Mouse (Mus musculus) layer of hippocampus, adult 18-20 months (tissue): ENCODE data around the gene Por. TPM values are rescaled to one million over a fixed set of nuclear protein-coding genes. Genes with fewer than 3 reads are reported as not detected.

Source experiments
- DNase-seq, 2 experiments: peaks; one replicate each; pipeline ENCODE4 v3.0.0; 2022; ENCODE audit warnings: low spot score in 2 of 2
- long read RNA-seq: library from polyadenylated mRNA; stranded (forward); transcript quantifications from one replicate; pipeline ENCODE4 v2.0.0, GENCODE M21; 2021
- total RNA-seq, 2 experiments: library from RNA; stranded (reverse); gene quantifications; 2 replicates each; pipeline ENCODE4 v1.2.3; 2021

Gene Por
- total RNA-seq = 100 to 1,000 TPM; 102 to 109 TPM
- long read RNA-seq, transcript Por-201 (16 exons, 2,636 nt) = major isoform, 61 of 87 reads
- long read RNA-seq, partial matches to known transcripts = 15 of 87 reads
- long read RNA-seq, other reads (novel, unspliced or antisense) = 11 of 87 reads

DNA sequence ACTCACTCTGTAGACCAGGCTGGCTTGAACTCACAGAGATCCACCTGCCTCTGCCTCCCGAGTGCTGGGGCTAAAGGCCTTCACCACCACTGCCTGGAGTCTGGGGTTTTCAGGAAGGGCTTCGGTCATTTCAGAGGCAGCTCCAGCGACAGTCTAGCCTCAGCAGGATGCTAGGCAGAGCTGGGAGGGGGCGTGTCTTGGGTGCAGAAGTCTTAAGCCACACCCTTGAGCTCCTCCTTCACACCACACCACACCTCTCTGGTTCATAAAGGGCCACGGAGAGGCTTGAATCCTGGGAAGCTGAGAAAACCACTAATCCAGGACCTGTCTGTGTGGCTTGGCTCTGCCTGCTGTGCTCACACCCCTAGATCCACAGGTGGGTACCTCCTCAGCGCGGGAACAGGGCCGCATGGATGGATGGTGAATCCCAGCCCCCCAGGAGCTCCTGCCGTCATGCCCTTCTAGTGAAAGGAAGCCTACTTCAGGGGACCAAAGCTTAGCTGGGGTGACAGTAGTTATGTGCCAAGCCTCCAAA is at the start of gene Por:
TSS of gene Por (plus strand) at position 293 of the 535 bp plus-strand sequence.
- DNase-seq = no peak

DNA sequence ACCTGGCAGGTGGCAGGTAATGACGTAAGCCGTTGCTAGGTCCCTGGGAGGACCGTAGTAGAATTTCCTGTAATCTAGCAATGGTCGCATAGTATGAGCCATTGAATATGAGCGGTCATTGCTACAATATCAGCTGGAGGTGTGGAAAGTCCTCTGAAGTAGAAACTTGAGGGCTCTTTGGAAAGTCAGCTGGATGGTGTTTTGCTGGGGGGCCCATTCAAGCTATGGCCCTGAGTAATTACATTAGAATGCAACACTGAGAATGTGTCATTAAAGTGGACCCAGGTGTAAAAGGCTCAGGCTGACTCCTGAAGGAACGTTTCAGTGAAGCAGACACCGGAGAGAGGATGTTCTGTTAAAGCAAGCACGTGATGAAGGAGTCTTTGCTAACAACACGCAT is 49.3 kb upstream of the Por start:
- no peak for DNase-seq

DNA sequence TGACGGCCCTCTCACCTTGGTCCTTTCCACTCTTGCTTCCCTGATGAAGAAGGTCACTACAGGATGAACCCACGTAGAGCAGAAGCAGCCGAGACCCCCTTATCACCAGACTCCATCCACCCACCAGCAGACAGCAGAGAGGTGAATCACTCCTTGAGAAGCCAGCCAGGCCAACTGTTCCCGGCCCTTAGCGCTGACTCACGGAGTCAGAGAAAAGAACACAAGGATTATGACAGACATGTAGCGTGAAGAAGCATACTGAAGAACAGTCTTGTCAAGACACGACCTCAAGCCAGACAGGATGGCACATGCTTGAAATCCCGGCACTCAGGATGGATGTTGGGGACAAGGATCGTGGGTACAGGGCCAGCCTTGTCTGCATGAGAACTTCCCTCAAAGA is 48.1 kb upstream of the Por start:
- peak in 1 of 2 experiments; percentile 28 for DNase-seq

DNA sequence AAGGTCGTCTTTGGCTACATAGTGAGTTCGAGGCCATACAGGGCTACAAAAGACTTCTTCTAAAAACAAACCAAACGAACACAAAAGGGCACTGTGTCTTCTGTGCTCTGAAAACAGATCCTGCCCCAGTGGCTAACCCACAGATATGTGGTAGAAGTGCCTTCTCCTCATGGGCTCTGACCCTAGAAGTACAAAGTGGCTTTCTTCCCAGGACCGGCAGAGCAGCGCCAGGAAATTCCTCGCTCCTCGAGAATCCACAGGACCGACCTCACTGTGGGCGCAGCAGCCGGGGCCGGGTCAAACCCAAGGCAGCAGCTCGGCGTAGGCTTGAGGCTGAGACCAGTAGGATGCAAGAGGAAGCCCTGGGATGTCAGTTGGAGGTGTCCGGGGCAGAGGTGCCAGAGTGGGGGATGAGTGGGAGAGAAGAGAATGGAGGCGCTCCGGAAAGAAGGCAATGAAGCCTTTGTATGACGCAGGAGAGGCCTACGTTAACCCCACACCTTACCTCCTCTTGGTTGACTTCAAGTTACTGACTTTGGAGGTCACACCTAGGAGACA is 46.7 kb upstream of the Por start:
- no peak for DNase-seq

DNA sequence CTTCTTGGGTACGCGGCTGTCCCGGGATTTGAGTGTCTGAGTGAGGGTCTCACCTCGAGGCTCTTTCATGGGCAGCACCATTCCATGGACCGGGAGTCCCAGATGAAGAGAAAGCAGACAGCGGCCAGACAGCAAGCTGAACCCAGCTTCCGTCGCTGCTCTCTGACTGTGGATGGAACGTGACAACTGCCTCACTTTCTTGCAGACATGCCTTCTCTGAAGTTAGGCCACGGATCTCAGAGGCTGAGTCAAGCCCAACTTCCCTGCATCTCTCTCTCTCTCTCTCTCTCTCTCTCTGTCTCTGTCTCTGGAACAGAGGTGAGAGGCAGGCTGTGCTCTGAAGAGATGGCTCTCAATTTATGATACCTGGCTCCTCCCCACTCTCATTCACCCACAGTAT is 40.9 kb upstream of the Por start:
- DNase-seq = no peak

DNA sequence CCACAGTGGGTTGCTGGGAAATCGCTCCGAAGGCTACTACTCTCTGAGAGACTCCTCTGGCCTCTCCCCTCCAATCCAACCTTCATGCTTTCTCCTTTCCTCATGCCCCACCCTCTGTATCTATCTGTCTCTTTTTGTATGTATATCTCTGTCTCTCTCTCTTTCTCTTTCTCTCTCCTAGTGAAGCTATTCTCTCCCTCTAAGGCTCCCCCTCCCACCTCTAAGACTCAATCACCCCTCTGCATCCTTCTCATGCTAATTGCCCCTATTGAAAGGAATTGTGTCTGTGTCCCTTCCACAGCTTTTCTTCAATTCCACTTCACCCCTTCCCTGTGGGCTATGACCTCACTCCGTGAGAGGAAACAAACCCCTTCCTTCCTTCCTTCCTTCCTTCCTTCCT is 40.4 kb upstream of the Por start:
- DNase-seq = no peak

DNA sequence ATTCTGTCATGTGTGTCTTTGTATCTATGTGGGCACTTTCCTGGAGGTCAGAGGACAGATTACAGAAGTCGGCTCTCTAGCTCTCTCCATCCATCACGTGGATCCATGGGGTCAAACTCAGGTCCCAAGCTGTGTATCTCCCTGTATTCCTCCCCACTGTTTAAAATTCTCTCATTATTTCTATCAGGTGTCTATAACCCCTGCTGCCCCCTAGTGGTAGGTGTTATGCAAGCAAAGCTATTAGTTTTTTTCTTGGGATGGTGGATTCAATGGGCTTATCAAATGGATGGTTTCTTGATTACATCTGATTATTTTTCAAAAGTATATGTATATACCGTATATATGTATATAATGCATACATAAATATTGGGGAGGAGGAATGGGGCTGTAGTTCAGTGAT is 39.2 kb upstream of the Por start:
- DNase-seq = peak; percentile 22 to 75

DNA sequence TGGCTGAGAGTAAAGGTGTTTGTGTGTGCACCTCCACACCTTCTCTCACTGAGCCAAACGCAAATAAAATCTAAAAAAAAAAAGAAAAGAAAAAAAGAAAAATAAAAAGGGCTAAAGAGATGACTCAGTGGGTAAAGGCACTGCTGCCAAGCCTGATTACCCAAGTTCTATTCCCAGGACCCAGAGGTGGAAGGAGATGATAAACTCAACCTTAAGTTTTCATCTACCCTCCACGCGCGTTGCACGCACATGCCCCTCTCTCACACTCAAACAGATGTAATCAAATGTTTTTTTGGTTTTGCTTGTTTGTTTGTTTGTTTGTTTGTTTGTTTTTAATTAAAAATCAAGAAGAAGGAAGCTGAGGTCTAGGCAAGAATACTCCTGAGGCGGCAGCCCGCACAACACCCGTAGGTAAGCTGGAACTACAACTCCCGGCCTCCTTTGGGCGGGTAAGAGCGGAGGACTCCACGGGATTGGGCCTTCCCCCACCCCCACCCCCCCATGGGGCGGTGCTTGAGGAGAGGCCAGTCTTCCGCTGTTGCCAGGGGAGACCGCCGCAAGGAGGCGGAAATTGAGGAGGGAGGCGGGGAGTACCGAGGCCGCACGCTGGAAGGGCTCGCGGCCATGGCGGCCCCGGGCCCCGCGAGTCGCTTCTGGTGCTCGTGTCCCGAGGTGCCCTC is 37.6 kb upstream of the Por start, which contains the start of gene Rhbdd2:
TSS of gene Rhbdd2 (plus strand) at position 502 of the 680 bp plus-strand sequence.
- peak; percentile 94 to 96 for DNase-seq

DNA sequence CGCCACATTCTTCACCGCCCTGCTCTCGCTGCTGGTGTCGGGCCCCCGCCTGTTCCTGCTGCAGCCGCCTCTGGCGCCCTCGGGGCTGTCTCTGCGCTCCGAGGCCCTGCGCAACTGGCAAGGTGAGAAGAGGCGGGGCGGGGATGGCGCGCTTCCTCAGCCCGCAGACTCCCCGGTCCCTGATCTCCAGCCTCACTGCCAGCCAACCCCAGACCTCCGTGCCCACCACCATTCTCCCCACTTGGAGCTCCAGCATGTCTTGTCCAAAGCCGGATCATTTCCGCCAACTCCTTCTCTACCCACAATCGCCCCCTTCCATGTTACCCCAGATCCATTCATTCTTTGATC is 37.1 kb upstream of the Por start:
- no peak for DNase-seq

DNA sequence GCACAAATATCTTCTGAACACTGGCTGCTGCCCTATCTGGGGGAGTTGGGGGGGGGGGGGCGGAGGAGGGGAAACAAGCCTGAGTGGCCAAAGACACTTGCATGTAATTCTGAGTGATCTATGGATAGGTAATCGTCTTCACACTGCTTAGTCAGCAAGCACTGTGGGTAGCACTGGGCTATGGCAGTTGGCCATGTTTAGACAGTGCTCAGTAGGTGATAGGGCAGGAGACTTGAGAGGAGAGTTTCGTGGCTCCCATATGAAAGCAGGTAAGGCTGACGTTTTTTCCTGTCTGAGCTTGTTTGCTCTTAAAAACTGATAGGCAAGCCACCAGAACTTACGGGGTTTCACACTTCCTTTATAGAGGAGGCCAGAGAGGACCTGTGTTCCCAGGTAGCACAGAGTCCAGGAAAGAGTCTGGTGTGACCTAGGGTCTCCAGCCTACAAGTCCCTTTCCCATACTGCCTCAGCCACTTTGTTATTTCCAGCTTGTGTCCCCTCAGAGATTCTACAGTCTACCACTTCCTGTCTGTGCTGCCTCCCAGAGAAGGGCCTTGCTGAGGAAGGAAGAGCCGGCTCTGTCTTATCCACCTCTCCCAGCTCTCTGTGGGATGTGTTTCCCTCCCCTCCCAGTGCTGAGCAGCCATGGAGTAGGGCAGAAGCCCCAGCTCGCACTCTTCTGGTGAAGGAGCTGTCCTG is 29.9 kb upstream of the Por start:
- no peak for DNase-seq

DNA sequence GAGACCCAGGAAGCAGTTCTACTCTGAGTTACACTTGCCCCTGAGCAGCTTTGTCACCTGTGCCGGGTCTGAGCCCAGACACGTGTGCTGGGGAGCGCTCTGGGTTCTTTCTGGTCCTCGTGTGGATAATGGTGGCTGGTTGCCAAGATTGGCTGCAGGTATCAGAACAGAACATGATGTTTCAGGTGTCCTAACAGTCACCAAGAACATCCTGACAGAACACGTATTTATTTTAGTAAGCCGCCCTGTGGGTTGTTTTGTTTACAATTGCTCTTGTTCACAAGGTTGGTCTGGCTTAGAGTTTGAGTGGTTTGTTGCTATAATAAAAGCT is 29.4 kb upstream of the Por start:
- DNase-seq = no peak

DNA sequence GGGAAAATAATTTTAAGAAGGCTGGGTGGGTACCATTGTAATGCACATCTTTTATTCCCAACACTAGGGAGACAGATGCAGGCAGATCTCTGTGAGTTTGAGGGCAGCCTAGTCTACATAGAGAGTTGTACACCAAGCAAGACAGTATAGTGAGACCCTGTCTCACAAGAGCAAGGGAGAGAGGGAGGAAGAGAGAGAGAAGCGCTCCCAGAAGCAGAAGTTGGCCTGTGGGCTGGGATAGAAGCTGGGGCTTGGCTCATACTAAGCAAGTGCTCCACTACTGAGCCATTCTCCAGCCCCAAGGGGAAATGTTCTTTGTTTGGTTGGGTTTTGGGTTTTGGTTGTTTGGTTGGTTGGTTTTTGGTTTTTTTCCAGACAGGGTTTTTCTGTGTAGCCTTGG is 28.8 kb upstream of the Por start:
- no peak for DNase-seq

DNA sequence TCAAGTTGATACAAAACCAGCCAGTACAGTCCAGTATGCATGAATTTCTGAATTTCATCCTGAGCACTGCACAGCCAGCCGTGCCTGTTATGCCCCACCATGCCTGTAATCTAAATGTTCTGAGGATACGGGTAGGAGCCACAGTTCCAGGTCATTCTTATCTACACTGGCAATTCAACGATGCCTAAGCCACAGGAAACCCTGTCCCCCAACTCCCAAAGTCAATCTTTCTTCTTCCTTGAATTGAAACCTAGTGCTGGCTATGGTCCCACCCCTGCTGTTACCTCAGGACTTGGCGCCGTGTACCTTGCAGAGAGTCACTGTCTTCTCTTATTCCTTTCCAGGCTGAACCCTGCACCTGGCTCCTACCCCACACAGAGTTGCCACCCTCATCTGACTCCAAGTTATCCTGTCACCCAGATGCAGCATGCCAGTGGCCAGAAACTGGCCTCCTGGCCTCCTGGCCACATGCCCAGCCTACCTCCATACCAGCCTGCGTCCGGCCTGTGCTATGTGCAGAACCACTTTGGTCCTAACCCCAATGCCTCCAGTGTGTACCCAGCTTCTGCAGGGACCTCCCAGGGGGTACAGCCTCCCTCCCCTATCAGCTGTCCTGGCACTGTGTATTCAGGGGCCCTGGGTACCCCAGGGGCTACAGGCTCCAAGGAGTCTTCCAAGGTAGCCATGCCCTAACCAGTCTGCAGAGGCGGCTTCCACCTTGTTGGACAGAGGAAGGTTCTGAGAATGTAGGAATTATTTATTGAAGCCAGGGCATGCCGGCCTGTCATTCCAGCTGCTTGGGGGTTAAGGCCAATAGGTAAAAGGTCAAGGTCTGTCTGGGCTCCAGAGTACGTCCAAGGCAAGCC is 26.9 kb upstream of the Por start:
- no peak for DNase-seq

DNA sequence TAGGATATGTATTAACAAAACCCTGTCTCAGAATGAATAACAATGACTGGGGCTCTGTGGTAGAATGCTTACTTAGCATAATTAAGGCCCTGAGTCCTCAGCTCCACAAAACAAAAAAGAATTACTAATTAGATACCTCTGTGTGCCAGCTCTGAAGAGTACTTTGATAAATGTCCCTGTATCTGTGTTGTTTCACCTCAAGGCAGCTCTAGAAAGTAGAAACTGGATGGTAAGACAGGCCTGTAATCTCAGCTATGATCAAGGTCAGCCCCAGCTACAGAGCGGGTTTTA is 26.3 kb upstream of the Por start:
- DNase-seq = no peak

DNA sequence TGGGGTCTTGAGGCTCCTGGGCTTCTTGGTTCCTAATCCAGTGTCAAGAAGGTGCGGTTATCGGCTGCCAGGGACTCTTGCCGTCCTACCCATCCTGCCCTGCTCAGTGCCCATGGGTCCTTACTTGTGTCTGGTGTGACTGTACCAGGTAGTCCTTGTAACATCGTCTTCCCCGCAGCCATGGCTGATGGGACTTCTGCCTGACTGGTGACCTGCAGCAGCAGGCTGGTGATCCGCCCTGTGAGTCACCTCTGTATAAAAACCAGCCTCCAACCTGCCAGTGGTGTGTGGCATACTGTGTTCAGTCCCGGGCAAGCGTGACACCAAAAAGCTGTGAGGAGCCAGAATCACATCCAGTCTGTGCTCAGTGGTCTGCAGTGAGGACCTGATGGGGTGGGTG is 26.0 kb upstream of the Por start:
- no peak for DNase-seq

DNA sequence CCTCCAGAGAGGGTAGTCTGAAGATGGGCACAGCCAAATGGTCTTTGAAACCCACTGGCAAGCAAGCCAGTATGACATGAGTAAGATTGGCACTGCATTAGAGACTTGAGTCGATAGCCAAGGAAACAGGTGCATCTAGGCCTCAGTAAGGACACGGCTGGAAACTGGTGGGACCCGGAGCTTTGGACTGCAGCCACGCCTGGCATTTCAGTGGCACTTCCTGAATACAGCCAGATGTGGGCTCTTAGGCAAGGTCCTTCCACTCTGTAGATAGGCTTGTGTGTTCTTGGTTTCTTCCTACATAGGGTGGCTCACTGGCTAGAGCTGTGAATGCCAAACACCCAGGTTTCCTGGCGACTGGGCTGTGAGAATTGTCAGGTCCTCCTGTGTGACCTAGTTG is 24.5 kb upstream of the Por start:
- DNase-seq = no peak

DNA sequence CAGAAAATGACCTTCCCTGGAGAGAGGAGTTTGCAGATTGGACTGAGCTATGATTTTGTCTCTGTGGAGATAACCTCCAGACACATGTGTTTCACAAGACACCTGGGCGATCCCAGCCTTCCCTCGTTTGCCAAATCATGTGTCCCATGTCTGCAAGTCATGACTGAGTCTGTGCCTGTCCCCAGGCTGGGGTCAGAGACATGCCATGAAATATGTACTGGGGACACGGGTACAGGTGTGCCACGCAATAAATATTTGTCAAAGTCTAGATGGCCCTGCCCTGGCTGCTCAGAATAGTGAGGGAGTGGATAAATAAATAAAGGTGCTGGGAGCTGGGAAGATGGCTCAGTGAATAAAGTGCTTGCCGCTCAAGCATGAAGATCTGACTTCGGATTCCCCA is 23.8 kb upstream of the Por start:
- DNase-seq = no peak

DNA sequence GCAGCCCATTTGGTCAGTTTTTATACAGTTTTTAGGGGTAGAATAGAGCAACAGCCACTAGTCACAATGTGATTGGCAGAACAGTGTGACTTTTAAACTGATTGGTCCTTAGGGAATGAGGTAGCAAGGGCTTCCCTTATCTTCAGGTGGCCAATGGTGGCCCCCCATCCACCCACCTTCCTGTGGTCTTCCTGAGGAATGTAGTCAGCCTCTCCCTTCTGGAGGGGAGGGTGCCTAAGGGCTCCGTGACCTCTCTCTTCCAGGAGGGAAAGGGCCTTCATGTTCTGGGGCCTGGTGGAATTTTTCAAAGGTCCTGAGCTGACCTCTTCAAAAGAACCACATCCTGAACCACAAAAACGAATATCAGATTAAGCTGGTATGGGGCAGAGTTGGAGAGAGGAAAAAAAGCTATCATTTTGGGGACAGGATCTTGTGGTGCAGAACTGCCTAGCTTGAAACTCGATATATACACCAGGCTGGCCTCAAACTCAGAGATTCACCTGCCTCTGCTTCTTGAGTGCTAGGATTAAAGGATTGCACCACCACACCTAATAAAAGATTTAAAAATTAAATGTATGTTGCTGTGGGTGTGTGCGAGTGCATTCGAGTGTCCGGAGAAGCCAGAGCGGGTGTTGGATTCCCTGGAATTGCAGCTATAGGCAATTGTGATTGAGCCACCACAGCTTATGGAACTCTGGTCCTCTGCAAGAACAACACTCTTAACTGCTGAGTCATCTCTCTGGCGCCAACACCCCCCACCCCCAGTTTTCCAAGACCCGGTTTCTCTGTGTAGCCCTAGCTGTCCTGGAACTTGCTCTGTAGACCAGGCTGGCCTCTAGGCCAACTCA is 21.1 kb upstream of the Por start:
- no peak for DNase-seq

DNA sequence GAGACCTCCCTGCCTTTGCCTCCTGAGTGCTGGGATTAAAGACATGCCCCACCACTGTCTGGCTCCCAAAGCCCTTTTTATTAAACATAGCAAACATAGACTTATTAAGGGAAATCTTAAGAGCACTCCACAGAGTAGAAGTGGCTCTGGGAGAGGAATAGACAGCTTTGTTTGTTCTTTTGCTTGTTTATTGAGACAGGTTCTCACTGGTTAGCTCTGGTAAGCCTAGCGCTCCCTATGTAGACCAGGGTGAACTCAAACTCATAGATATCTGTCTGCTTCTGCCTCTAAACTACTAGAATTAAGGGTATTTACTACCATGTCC is 20.6 kb upstream of the Por start:
- no peak for DNase-seq

DNA sequence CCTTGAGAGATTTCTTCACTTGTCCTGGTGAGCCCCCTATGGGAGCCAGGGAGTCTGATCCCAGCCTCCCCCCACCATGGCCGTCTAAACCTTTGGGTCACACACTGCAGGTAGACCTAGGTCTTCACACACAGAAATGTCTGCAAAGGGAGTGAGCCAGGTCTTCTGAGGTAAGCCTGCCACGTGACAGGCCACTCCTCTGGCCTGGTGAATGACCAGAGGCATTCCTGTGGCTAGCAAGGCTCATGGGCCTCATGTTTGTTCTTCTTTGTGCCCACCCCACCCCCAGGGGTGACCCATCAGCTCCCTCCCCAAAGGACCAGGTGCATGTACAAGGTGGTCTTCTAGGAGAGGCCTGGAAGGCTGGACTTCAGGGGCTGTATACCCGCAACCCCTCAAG is 18.3 kb upstream of the Por start:
- DNase-seq = no peak

DNA sequence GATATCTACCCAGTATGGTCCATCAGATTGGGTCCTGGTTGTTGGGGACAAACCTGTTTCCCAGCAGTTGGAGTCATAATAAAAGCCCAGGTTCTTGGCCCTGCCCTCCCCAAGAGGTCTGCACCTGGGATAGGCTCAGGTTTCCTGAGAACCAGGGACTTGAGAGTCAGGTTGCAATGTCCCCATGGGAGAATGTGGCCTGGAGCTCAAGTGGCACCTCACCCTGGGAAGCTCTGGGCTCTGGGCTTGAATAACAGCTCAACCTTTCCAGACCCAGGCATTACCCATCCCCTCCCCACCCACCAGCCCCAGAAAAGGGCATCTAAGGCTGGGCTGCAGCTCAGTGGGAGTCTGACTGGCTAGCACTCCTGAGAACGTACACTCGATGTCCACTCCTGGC is 16.6 kb upstream of the Por start:
- DNase-seq = no peak
